Mouse (Mus musculus) brain, embryonic 14.5 days (tissue): Measurements from ENCODE around the gene Cldn4.
A peak's percentile ranks its signal among the peaks of the same experiment; 100 is the strongest.

ENCODE experiments used
- CTCF ChIP-seq: fragments of 200-500 bp; IDR thresholded peaks from 2 replicates; pipeline ENCODE4 v1.5.1; 2012; ENCODE audit warnings: inconsistent platforms, mild to moderate bottlenecking, moderate library complexity, borderline replicate concordance; ENCODE audit not compliant: insufficient read depth, insufficient read length; ENCODE audit errors: extremely low read depth
- POLR2A ChIP-seq: fragments of 200-500 bp; IDR thresholded peaks from 2 replicates; pipeline ENCODE4 v1.6.1; 2012; ENCODE audit warnings: mild to moderate bottlenecking, inconsistent platforms, borderline replicate concordance; ENCODE audit not compliant: poor library complexity, insufficient read depth, insufficient read length, severe bottlenecking; ENCODE audit errors: extremely low read depth

DNA sequence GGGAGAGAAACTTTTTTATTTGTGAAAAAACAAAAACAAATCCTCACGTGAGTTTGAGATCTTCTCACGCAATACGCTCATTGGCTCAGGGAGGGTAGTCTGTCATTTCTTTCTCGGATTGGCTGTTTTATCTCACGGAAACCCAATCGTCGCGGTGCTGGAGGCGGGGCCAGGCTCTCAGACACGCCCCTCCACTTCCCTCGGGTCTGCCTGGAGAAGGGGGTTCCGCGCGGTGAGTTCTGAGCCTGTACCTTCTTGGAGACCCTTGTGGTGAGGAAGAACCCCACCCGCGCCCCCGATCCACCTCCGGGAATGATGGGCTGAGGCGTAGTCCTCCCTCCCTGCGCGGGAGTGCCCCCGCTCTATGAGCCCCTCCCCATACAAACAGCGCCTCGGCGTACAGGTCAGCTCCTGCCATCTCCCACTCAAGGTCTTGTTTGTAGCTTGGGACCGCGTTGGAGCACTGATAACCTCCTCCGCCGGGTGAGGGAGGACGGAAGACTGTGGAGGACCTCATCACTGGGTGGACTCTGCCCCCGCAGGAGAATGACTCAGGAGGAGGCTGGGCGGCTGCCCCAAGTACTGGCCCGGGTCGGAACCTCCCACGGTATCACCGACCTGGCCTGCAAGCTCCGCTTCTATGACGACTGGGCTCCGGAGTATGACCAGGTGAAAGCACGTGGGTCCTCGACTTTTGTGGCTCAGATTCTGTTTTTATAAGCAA is 14.4 kb downstream of the Cldn4 start, which contains the start of gene Mettl27:
- TF ChIP-seq POLR2A (peak; percentile 19; the same call in 1 of the 2 replicates), CTCF (no peak)
